Mouse (Mus musculus) heart, postnatal 0 days (tissue): Measurements from ENCODE around the gene Plin2.
A peak's percentile ranks its signal among the peaks of the same experiment; 100 is the strongest.

Experiments used
- CTCF ChIP-seq: IDR thresholded peaks from 2 replicates; pipeline ENCODE4 v1.5.1; 2016; ENCODE audit warnings: antibody characterized with exemption, control low read depth, low read depth
- EP300 ChIP-seq: IDR thresholded peaks from 2 replicates; pipeline ENCODE4 v1.6.1; 2016; ENCODE audit warnings: antibody characterized with exemption, low read depth

DNA sequence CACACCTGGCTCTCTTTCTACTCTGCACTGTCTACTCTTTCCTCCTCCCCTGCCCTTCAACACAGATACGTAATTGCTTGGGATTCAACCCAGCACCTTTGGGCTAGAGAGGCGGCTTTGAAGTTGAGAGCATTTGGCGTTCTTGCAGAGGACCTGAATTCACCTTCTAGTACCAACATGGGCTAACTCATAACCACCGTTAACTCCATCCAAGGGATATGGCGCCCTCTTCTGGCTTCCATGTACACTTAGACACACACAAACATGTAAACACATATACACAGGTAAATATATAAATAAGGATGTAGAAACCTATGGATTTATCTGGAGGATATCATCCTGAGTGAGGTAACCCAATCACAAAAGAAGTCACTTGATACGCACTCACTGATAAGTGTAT lies 25.2 kb upstream of the Plin2 start:
- TF ChIP-seq CTCF (peak; percentile 82), EP300 (no peak)
